Mouse (Mus musculus) liver, embryonic 14.5 days (tissue): ENCODE results near the gene Pgrmc1.

ENCODE experiments used
- CTCF ChIP-seq: IDR thresholded peaks from 2 replicates; pipeline ENCODE4 v1.5.1; 2016; ENCODE audit warnings: antibody characterized with exemption, low read depth, control low read depth
- EP300 ChIP-seq: IDR thresholded peaks from 2 replicates; pipeline ENCODE4 v1.6.1; 2016; ENCODE audit warnings: antibody characterized with exemption, low read depth

- TF ChIP-seq CTCF (no peak), EP300 (no peak)
Measured at GRCm38 (mm10) chrX:36590266-36590665, 7.7 kb upstream of the Pgrmc1 start.
